Mouse (Mus musculus) embryonic facial prominence, embryonic 11.5 days (tissue): Measurements from ENCODE around the gene Fam172a. TPM values are rescaled to one million over a fixed set of nuclear protein-coding genes. Genes with fewer than 3 reads are reported as not detected.
A peak's percentile ranks its signal among the peaks of the same experiment; 100 is the strongest.

Source experiments
- ATAC-seq: fragments of 200-750 bp; cut with Nextera tagmentation; replicated peaks from 2 replicates; pipeline ENCODE4 v1.8.0; 2017; ENCODE audit warnings: low read depth; ENCODE audit not compliant: insufficient number of reproducible peaks, low FRiP score, low TSS enrichment
- DNase-seq: peaks from one replicate; pipeline ENCODE4 v3.0.0-alpha.2; 2015; ENCODE audit warnings: low spot score
- H3K27ac ChIP-seq: fragments of 300-500 bp; sonication (generic); replicated peaks from 2 replicates; pipeline ENCODE4 v1.5.1; 2014; ENCODE audit warnings: mild to moderate bottlenecking, low read depth, low read length, control low read depth
- H3K27me3 ChIP-seq: fragments of 300-500 bp; sonication (generic); 2 replicates; pipeline ENCODE4 v1.6.1; 2014; ENCODE audit warnings: mild to moderate bottlenecking, low read length, moderate library complexity, mixed read lengths; ENCODE audit not compliant: control insufficient read depth, insufficient read depth
- H3K36me3 ChIP-seq: fragments of 300-500 bp; sonication (generic); replicated peaks from 2 replicates; pipeline ENCODE4 v1.6.1; 2014; ENCODE audit warnings: low read depth, mild to moderate bottlenecking, low read length, moderate library complexity, mixed read lengths; ENCODE audit not compliant: control insufficient read depth, insufficient read depth
- H3K4me1 ChIP-seq: fragments of 300-500 bp; sonication (generic); 2 replicates; pipeline ENCODE4 v1.6.1; 2014; ENCODE audit warnings: low read length, mixed read lengths; ENCODE audit not compliant: control insufficient read depth, insufficient read depth
- H3K4me2 ChIP-seq: fragments of 300-500 bp; sonication (generic); 2 replicates; pipeline ENCODE4 v1.6.1; 2014; ENCODE audit warnings: low read depth, mild to moderate bottlenecking, control low read depth, low read length, moderate library complexity
- H3K4me3 ChIP-seq: fragments of 300-500 bp; sonication (generic); 2 replicates; pipeline ENCODE4 v1.5.1; 2014; ENCODE audit warnings: low read depth, low read length, control low read depth
- H3K9ac ChIP-seq: fragments of 300-500 bp; sonication (generic); replicated peaks from 2 replicates; pipeline ENCODE4 v1.6.1; 2014; ENCODE audit warnings: mild to moderate bottlenecking, control low read depth, low read length
- H3K9me3 ChIP-seq: fragments of 300-500 bp; sonication (generic); replicated peaks from 2 replicates; pipeline ENCODE4 v1.6.1; 2016; ENCODE audit warnings: mild to moderate bottlenecking, low read length, inconsistent platforms, mixed read lengths; ENCODE audit not compliant: control insufficient read depth
- WGBS: fragments of 180-500 bp; shearing (Covaris S2); extraction: QIAGEN DNeasy Blood & Tissue Kit; methylation state at CpG from one replicate; pipeline ENCODE4 v1.1.7; 2014; 5-methylcytosine and 5-hydroxymethylcytosine counted together
- polyA plus RNA-seq: library from polyadenylated mRNA; unstranded; fragments of >200 nt; fragmentation: Nextera tagmentation; extraction: Ambion mirVana; gene quantifications from 2 replicates; pipeline ENCODE4 v1.2.1, GENCODE M21; 2014

Fam172a gene
- polyA plus RNA-seq, 1 experiment from 2014 or later: 39.6 TPM

DNA sequence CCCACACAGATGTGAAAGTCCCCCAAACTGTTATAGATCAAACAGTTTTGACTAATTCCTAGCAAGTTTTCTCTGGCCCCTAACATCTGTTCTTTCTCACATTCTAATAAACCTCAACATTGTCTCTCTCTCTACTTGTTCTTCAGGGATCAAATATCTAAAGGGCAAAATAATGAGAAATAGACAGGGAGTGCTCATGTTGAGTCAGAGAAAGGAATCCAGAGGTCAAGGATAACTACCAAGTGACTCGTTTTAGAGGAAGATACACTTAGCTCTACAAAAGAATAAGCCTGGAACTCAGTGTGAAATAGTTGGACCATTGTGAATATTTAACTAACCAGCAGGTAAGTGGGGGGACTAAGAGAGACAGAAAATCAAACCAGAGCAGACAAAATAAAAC is 331.0 kb downstream of the Fam172a start:
- Histone ChIP-seq H3K4me2 (no peak overlapping the region), H3K36me3 (no peaks in the 10 kb centered on the region), H3K9ac (no peak overlapping the region), H3K27me3 (no peaks in the 10 kb centered on the region), H3K4me3 (no peak overlapping the region), H3K4me1 (no peaks in the 10 kb centered on the region), H3K9me3 (no peaks in the 10 kb centered on the region), H3K27ac (no peak overlapping the region)
- DNase-seq (no peak), ATAC-seq (no peak)
- WGBS: 26% methylated on average over 1 of the region's 1 CpGs

DNA sequence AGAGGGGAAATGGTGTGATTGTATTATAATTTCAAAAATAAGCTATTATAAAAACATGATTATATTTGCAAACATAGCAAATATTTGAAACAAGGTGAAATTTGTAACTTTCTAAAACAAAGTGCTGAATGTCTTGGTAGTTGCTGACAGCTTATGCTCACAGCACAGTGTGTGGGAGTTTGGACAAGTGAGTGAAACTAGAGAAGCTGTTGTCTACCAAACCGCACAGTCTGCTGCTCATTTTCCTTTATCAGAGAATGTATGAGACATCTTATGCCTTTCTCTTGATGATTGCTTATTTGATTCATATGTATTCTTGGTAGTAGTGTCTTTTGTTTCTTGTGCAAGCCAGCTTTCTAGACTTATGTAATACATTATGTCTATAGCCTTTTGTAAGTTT is 335.4 kb downstream of the Fam172a start:
- no peak overlapping the region for H3K27ac ChIP-seq
- no peak overlapping the region for H3K4me3 ChIP-seq
- no peak overlapping the region for H3K4me2 ChIP-seq
- no peaks in the 10 kb centered on the region for H3K27me3 ChIP-seq
- no peak for ATAC-seq
- no peak for DNase-seq
- no peak overlapping the region for H3K9ac ChIP-seq
- no peaks in the 10 kb centered on the region for H3K36me3 ChIP-seq
- no peaks in the 10 kb centered on the region for H3K9me3 ChIP-seq
- 47% methylated on average over 1 of the region's 1 CpGs for WGBS
- no peaks in the 10 kb centered on the region for H3K4me1 ChIP-seq

DNA sequence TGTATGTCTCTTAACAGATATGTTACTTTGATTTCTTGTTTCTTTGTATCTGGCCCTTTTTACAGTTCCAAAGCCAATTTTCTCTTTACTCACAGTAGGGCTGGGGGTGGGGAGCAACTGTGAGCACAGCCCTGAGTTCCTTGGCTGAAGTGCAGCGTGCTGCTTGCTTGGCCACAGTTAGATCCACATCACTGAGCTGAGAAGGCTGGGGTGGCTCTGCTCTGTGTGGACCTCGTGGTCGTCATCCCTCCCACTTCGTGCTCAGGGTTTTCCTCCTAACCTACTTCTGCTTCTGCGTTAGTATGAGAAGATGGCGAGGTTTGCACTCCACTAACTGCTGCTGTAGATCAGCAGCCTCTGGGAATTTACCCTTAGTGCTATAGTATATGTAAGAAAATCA is 341.4 kb downstream of the Fam172a start:
- DNase-seq: no peak

DNA sequence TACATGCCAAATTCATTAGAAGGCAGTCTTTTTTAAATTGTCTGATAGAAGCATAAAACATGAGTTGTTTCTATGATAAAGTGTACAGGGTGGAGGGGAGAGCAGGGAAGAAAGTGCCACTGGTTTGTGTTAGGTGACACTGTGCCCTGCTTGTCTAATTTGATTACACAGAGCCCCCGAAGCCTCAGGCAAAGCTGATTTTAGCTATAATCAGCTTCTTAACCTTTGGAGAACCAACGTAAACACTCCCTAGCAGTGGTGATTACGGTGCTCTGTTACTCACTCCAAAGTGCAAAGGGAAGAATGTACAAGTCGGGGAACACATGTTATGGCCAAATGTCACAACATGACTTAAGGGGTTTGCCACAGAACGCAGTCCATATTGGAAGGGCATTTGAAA is 343.3 kb downstream of the Fam172a start:
- Histone ChIP-seq H3K4me3 (no peak overlapping the region), H3K9me3 (no peaks in the 10 kb centered on the region), H3K36me3 (no peaks in the 10 kb centered on the region), H3K27me3 (no peaks in the 10 kb centered on the region), H3K9ac (no peak overlapping the region), H3K4me2 (no peak overlapping the region), H3K27ac (no peak overlapping the region), H3K4me1 (no peaks in the 10 kb centered on the region)
- WGBS: 15% methylated on average over 5 of the region's 5 CpGs
- DNase-seq: peak; percentile 73
- ATAC-seq: no peak

More for the DNA sequence above, 341.4 kb downstream of the Fam172a start:
- Histone ChIP-seq H3K9ac (no peak overlapping the region), H3K4me1 (no peaks in the 10 kb centered on the region), H3K36me3 (no peaks in the 10 kb centered on the region), H3K27me3 (no peaks in the 10 kb centered on the region), H3K27ac (no peak overlapping the region), H3K9me3 (no peaks in the 10 kb centered on the region), H3K4me2 (no peak overlapping the region), H3K4me3 (no peak overlapping the region)
- no peak for ATAC-seq
- 65% methylated on average over 6 of the region's 6 CpGs for WGBS

- no peaks in the 10 kb centered on the region for H3K9me3 ChIP-seq
- no peak overlapping the region for H3K4me2 ChIP-seq
- no peak overlapping the region for H3K9ac ChIP-seq
- WGBS: 87% methylated on average over 4 of the region's 4 CpGs
- H3K4me3 ChIP-seq: no peak overlapping the region
- DNase-seq (no peak), ATAC-seq (no peak)
- no peaks in the 10 kb centered on the region for H3K36me3 ChIP-seq
- H3K27me3 ChIP-seq: no peaks in the 10 kb centered on the region
- no peak overlapping the region for H3K27ac ChIP-seq
- H3K4me1 ChIP-seq: no peaks in the 10 kb centered on the region
Observed at GRCm38 (mm10) chr13:78087751-78088150, 385.9 kb downstream of the Fam172a start.

DNA sequence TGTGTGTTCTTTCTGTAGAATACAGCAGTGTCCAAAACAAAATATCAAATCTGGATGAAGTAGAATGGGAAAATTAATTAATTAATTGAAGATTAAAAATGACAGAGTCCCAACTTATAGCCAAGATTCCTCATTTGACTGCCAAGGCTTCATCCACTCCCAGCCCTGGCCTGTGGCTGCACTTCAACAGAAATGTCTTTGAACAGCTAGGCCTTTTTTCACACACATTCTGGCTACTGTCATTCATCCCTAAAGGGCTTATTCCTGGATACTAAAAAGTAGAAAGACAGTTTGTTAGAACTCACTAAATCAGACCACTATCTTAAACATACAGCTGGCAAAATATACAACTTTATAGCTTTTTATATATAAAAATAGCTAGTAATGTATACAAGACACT is 388.9 kb downstream of the Fam172a start:
- no peaks in the 10 kb centered on the region for H3K36me3 ChIP-seq
- no peak overlapping the region for H3K4me2 ChIP-seq
- no peaks in the 10 kb centered on the region for H3K27me3 ChIP-seq
- H3K9ac ChIP-seq: no peak overlapping the region
- no peak for ATAC-seq
- no peak for DNase-seq
- H3K27ac ChIP-seq: no peak overlapping the region
- no peak overlapping the region for H3K4me3 ChIP-seq
- no peaks in the 10 kb centered on the region for H3K9me3 ChIP-seq
- H3K4me1 ChIP-seq: no peaks in the 10 kb centered on the region

GRCm38 (mm10) chr13:78091949-78092348 is 390.1 kb downstream of the Fam172a start:
- H3K27me3 ChIP-seq: no peaks in the 10 kb centered on the region
- no peaks in the 10 kb centered on the region for H3K4me1 ChIP-seq
- DNase-seq (no peak), ATAC-seq (no peak)
- 79% methylated on average over 3 of the region's 3 CpGs for WGBS
- no peak overlapping the region for H3K4me2 ChIP-seq
- no peak overlapping the region for H3K9ac ChIP-seq
- no peak overlapping the region for H3K27ac ChIP-seq
- H3K36me3 ChIP-seq: no peaks in the 10 kb centered on the region
- no peaks in the 10 kb centered on the region for H3K9me3 ChIP-seq
- no peak overlapping the region for H3K4me3 ChIP-seq

DNA sequence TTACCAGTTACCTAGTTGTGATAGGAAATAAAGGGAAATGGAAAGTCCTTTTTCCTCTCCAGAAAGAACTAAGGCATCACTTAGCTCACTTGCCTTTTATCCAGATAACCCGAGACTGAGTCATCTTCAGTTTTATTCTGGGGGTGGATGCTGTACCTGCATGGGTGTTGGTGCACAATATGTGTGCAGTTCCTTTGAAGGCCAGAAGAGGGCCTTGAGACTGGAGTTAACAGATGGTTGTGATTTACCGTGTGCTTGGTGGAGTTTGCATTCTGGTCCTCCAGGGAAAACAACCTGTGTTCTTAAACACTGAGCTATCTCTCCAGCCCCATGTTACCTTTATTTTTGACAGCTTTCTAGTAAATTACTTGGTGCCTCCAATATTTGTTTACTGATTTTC is 392.5 kb downstream of the Fam172a start:
- Histone ChIP-seq H3K9me3 (no peaks in the 10 kb centered on the region), H3K4me3 (no peak overlapping the region), H3K4me2 (no peak overlapping the region), H3K27ac (no peak overlapping the region), H3K4me1 (no peaks in the 10 kb centered on the region), H3K27me3 (no peaks in the 10 kb centered on the region), H3K9ac (no peak overlapping the region), H3K36me3 (no peaks in the 10 kb centered on the region)
- WGBS: 85% methylated on average over 2 of the region's 2 CpGs
- ATAC-seq (no peak), DNase-seq (no peak)
